Mouse (Mus musculus): Measurements from ENCODE around the gene Enc1. TPM values are rescaled to one million over a fixed set of nuclear protein-coding genes. Genes with fewer than 3 reads are reported as not detected.
"Not testable (repeated sequence)": the region's sequence is repeated elsewhere in the genome, so short reads cannot be mapped to it uniquely, and the experiment has no call there.

Gene Enc1
- polyA plus RNA-seq, 1 experiment = 8.5 TPM

GRCm38 (mm10) chr13:97254564-97255164 is 13.8 kb downstream of the Enc1 start:
- 85% methylated on average over 10 of the region's 10 CpGs for WGBS
- TF ChIP-seq CTCF (IDR thresholded peaks at IDR 0.05; ENCODE audit: insufficient read depth, low read length) = no peak
- TF ChIP-seq POLR2A (IDR thresholded peaks at IDR 0.05; ENCODE audit: borderline replicate concordance, extremely low read depth, low read depth, low read length) = no peak
- Histone ChIP-seq H3K4me3 (replicated peaks; ENCODE audit: extremely low read depth, low read depth, low read length) (no peak overlapping the region), H3K4me1 (ENCODE audit: control insufficient read depth, insufficient read depth, low read length) (no peaks in the 10 kb centered on the region)
- DNase-seq = no peak

GRCm38 (mm10) chr13:97255976-97256848 is 15.3 kb downstream of the Enc1 start:
- no peak for TF ChIP-seq CTCF (IDR thresholded peaks at IDR 0.05; ENCODE audit: insufficient read depth, low read length)
- TF ChIP-seq POLR2A (IDR thresholded peaks at IDR 0.05; ENCODE audit: borderline replicate concordance, extremely low read depth, low read depth, low read length) = no peak
- Histone ChIP-seq H3K4me3 (replicated peaks; ENCODE audit: extremely low read depth, low read depth, low read length) (no peak overlapping the region), H3K4me1 (ENCODE audit: control insufficient read depth, insufficient read depth, low read length) (no peaks in the 10 kb centered on the region)
- no peak for DNase-seq
- 62% methylated on average over 6 of the region's 6 CpGs for WGBS

GRCm38 (mm10) chr13:97256849-97257379 is 16.0 kb downstream of the Enc1 start:
- DNase-seq = no peak
- WGBS = 49% methylated on average over 12 of the region's 12 CpGs
- Histone ChIP-seq H3K4me3 (replicated peaks; ENCODE audit: extremely low read depth, low read depth, low read length) (no peak overlapping the region), H3K4me1 (ENCODE audit: control insufficient read depth, insufficient read depth, low read length) (no peaks in the 10 kb centered on the region)
- TF ChIP-seq POLR2A (IDR thresholded peaks at IDR 0.05; ENCODE audit: borderline replicate concordance, extremely low read depth, low read depth, low read length) = no peak
- TF ChIP-seq CTCF (IDR thresholded peaks at IDR 0.05; ENCODE audit: insufficient read depth, low read length) = no peak

GRCm38 (mm10) chr13:97259271-97259670 is 18.4 kb downstream of the Enc1 start:
- DNase-seq = no peak
- 77% methylated on average over 16 of the region's 16 CpGs for WGBS

GRCm38 (mm10) chr13:97260456-97261180 is 19.7 kb downstream of the Enc1 start:
- Histone ChIP-seq H3K4me3 (replicated peaks; ENCODE audit: extremely low read depth, low read depth, low read length) (no peak overlapping the region), H3K4me1 (ENCODE audit: control insufficient read depth, insufficient read depth, low read length) (no peaks in the 10 kb centered on the region)
- WGBS = 71% methylated on average over 8 of the region's 8 CpGs
- no peak for DNase-seq
- TF ChIP-seq POLR2A (IDR thresholded peaks at IDR 0.05; ENCODE audit: borderline replicate concordance, extremely low read depth, low read depth, low read length) = no peak
- no peak for TF ChIP-seq CTCF (IDR thresholded peaks at IDR 0.05; ENCODE audit: insufficient read depth, low read length)

More at GRCm38 (mm10) chr13:97259271-97259670, 18.4 kb downstream of the Enc1 start:
- no peak for TF ChIP-seq POLR2A (IDR thresholded peaks at IDR 0.05; ENCODE audit: borderline replicate concordance, extremely low read depth, low read depth, low read length)
- no peak for TF ChIP-seq CTCF (IDR thresholded peaks at IDR 0.05; ENCODE audit: insufficient read depth, low read length)
- Histone ChIP-seq H3K4me3 (replicated peaks; ENCODE audit: extremely low read depth, low read depth, low read length) (no peak overlapping the region), H3K4me1 (ENCODE audit: control insufficient read depth, insufficient read depth, low read length) (no peaks in the 10 kb centered on the region)

GRCm38 (mm10) chr13:97261549-97261948 is 20.6 kb downstream of the Enc1 start:
- TF ChIP-seq CTCF (IDR thresholded peaks at IDR 0.05; ENCODE audit: insufficient read depth, low read length) = no peak
- TF ChIP-seq POLR2A (IDR thresholded peaks at IDR 0.05; ENCODE audit: borderline replicate concordance, extremely low read depth, low read depth, low read length) = no peak
- DNase-seq = no peak
- H3K4me3 ChIP-seq (replicated peaks; ENCODE audit: extremely low read depth, low read depth, low read length) = no peak overlapping the region
- no peaks in the 10 kb centered on the region for H3K4me1 ChIP-seq (ENCODE audit: control insufficient read depth, insufficient read depth, low read length)
- 38% methylated on average over 8 of the region's 8 CpGs for WGBS

- no peaks in the 10 kb centered on the region for H3K4me1 ChIP-seq (ENCODE audit: control insufficient read depth, insufficient read depth, low read length)
- no peak overlapping the region for H3K4me3 ChIP-seq (replicated peaks; ENCODE audit: extremely low read depth, low read depth, low read length)
- TF ChIP-seq CTCF (IDR thresholded peaks at IDR 0.05; ENCODE audit: insufficient read depth, low read length) = no peak
- TF ChIP-seq POLR2A (IDR thresholded peaks at IDR 0.05; ENCODE audit: borderline replicate concordance, extremely low read depth, low read depth, low read length) = no peak
- 88% methylated on average over 10 of the region's 10 CpGs for WGBS
- DNase-seq = no peak
Observed at GRCm38 (mm10) chr13:97262676-97263075, 21.8 kb downstream of the Enc1 start.

GRCm38 (mm10) chr13:97265534-97265933 is 24.6 kb downstream of the Enc1 start:
- not testable (repeated sequence) for H3K4me3 ChIP-seq (replicated peaks; ENCODE audit: extremely low read depth, low read depth, low read length); DNase-seq; H3K4me1 ChIP-seq (ENCODE audit: control insufficient read depth, insufficient read depth, low read length)
- 88% methylated on average over 6 of the region's 6 CpGs for WGBS

- no peak for DNase-seq
- TF ChIP-seq POLR2A (IDR thresholded peaks at IDR 0.05; ENCODE audit: borderline replicate concordance, extremely low read depth, low read depth, low read length) (no peak), CTCF (IDR thresholded peaks at IDR 0.05; ENCODE audit: insufficient read depth, low read length) (no peak)
- no peaks in the 10 kb centered on the region for H3K4me1 ChIP-seq (ENCODE audit: control insufficient read depth, insufficient read depth, low read length)
- no peak overlapping the region for H3K4me3 ChIP-seq (replicated peaks; ENCODE audit: extremely low read depth, low read depth, low read length)
- 55% methylated on average over 2 of the region's 2 CpGs for WGBS
Observed at GRCm38 (mm10) chr13:97270723-97271122, 29.8 kb downstream of the Enc1 start.

All from lung, adult 2 months (tissue).